Comparison of ENCODE assay signal across 23 mouse cellular contexts in the genomic region with DNA sequence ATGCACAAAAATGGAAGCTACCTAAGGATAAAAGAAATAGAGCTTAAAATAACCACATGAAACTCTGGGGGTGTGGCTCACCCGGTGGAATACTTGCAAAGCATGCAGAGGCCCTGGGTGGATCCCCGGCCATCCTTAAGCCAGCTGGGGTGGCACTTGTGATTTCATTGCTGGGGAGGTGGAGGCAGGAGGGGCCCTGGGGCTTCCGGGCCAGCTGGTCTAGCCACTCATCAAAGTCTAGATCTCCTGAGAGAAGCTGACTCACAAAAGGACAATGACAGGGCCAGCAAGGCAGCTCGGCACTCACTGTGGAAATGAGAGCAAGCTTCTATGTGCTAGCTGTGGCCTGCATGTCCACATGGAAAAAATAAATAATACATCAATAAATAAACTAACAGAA.
"Had no signal": no experiment of that assay in that cellular context is flagged by ENCODE, and none has a peak within 500 bp of the region (broad histone marks: within the 10 kb centered on the region; RNA-seq: fewer than 3 reads in every experiment).

No protein-coding gene starts in this region.

- H3K9ac ChIP-seq: heart, embryonic 13.5 days; heart, embryonic 15.5 days; hindbrain, embryonic 13.5 days; hindbrain, embryonic 15.5 days; kidney, embryonic 15.5 days; limb, embryonic 12.5 days had no signal

- DNase-seq: gastrocnemius, adult 2 months; gastrocnemius, postnatal 10 days; gastrocnemius, postnatal 25 days; heart, adult 18-20 months; heart, postnatal 14 days; heart, postnatal 36 days; kidney, adult 11 months; kidney, adult 2 months; kidney, adult 9 months; kidney, postnatal 14 days; kidney, postnatal 36 days; layer of hippocampus, adult 9-11 months; layer of hippocampus, postnatal 36 days; liver had no signal

- H3K36me3 ChIP-seq: heart, embryonic 13.5 days; heart, embryonic 15.5 days; hindbrain, embryonic 13.5 days; hindbrain, embryonic 15.5 days; kidney, embryonic 15.5 days; limb, embryonic 10.5 days; limb, embryonic 12.5 days had no signal

- H3K4me1 ChIP-seq: hindbrain, embryonic 15.5 days; kidney, embryonic 15.5 days had no signal

- H3K9me3 ChIP-seq: heart, embryonic 13.5 days; heart, embryonic 15.5 days; hindbrain, embryonic 13.5 days; hindbrain, embryonic 15.5 days; kidney, embryonic 15.5 days; limb, embryonic 10.5 days; limb, embryonic 12.5 days had no signal

- H3K27ac ChIP-seq: gastrocnemius, adult 2 months; heart, embryonic 13.5 days; heart, embryonic 15.5 days; hindbrain, embryonic 15.5 days; hindbrain, postnatal 0 days; kidney, embryonic 15.5 days; kidney, postnatal 0 days; limb, embryonic 10.5 days had no signal

- H3K27me3 ChIP-seq: heart, embryonic 15.5 days; hindbrain, embryonic 15.5 days had no signal

- H3K4me3 ChIP-seq: gastrocnemius, adult 2 months; heart, embryonic 13.5 days; heart, embryonic 15.5 days; hindbrain, embryonic 13.5 days; hindbrain, embryonic 15.5 days; kidney, embryonic 15.5 days; limb, embryonic 10.5 days; limb, embryonic 12.5 days had no signal
